Mouse (Mus musculus): Measurements from ENCODE around the gene Epb41l4b. TPM values are rescaled to one million over a fixed set of nuclear protein-coding genes. Genes with fewer than 3 reads are reported as not detected.
A peak's percentile ranks its signal among the peaks of the same experiment; 100 is the strongest.

The Epb41l4b gene
- polyA plus RNA-seq, 1 experiment from 2014 or later = 2.9 TPM

- peak; percentile 38 for DNase-seq (ENCODE audit: low spot score)
- ATAC-seq (ENCODE audit: insufficient number of reproducible peaks, low FRiP score, low TSS enrichment, low read depth) = no peak
- H3K4me3 ChIP-seq (ENCODE audit: low read depth, low read length) = no peak overlapping the region
- no peak overlapping the region for H3K4me2 ChIP-seq (ENCODE audit: low read depth, severe bottlenecking)
- no peaks in the 10 kb centered on the region for H3K9me3 ChIP-seq (ENCODE audit: control insufficient read depth, low read length)
- no peaks in the 10 kb centered on the region for H3K27me3 ChIP-seq (ENCODE audit: control insufficient read depth, insufficient read depth, low read length)
- WGBS = 41% methylated on average over 19 of the region's 19 CpGs
- H3K4me1 ChIP-seq (ENCODE audit: control insufficient read depth, insufficient read depth, low read length) = peaks cover 13% of the 10 kb centered on the region
- no peak overlapping the region for H3K27ac ChIP-seq (replicated peaks; ENCODE audit: low read depth, low read length)
- no peak overlapping the region for H3K9ac ChIP-seq (ENCODE audit: low read length)
- no peaks in the 10 kb centered on the region for H3K36me3 ChIP-seq (ENCODE audit: control insufficient read depth, insufficient read depth, low read length)
These were observed 28.3 kb downstream of the Epb41l4b start for GRCm38 (mm10) chr4:57114617-57115592.

GRCm38 (mm10) chr4:57113472-57114216 lies 29.6 kb downstream of the Epb41l4b start:
- H3K36me3 ChIP-seq (ENCODE audit: control insufficient read depth, insufficient read depth, low read length) = no peaks in the 10 kb centered on the region
- H3K4me2 ChIP-seq (ENCODE audit: low read depth, severe bottlenecking) = no peak overlapping the region
- H3K27ac ChIP-seq (replicated peaks; ENCODE audit: low read depth, low read length) = no peak overlapping the region
- WGBS = 56% methylated on average over 7 of the region's 7 CpGs
- H3K4me1 ChIP-seq (ENCODE audit: control insufficient read depth, insufficient read depth, low read length) = peaks cover 13% of the 10 kb centered on the region
- DNase-seq (ENCODE audit: low spot score) (no peak), ATAC-seq (ENCODE audit: insufficient number of reproducible peaks, low FRiP score, low TSS enrichment, low read depth) (no peak)
- H3K9me3 ChIP-seq (ENCODE audit: control insufficient read depth, low read length) = no peaks in the 10 kb centered on the region
- no peak overlapping the region for H3K9ac ChIP-seq (ENCODE audit: low read length)
- H3K4me3 ChIP-seq (ENCODE audit: low read depth, low read length) = no peak overlapping the region
- no peaks in the 10 kb centered on the region for H3K27me3 ChIP-seq (ENCODE audit: control insufficient read depth, insufficient read depth, low read length)

- no peak for DNase-seq (ENCODE audit: low spot score)
- WGBS = 86% methylated on average over 11 of the region's 11 CpGs
- H3K4me1 ChIP-seq (ENCODE audit: control insufficient read depth, insufficient read depth, low read length) = peaks cover 13% of the 10 kb centered on the region
- no peak overlapping the region for H3K9ac ChIP-seq (ENCODE audit: low read length)
- no peak overlapping the region for H3K4me2 ChIP-seq (ENCODE audit: low read depth, severe bottlenecking)
- no peaks in the 10 kb centered on the region for H3K36me3 ChIP-seq (ENCODE audit: control insufficient read depth, insufficient read depth, low read length)
- ATAC-seq (ENCODE audit: insufficient number of reproducible peaks, low FRiP score, low TSS enrichment, low read depth) = no peak
- no peak overlapping the region for H3K27ac ChIP-seq (replicated peaks; ENCODE audit: low read depth, low read length)
- no peaks in the 10 kb centered on the region for H3K9me3 ChIP-seq (ENCODE audit: control insufficient read depth, low read length)
- H3K4me3 ChIP-seq (ENCODE audit: low read depth, low read length) = no peak overlapping the region
- H3K27me3 ChIP-seq (ENCODE audit: control insufficient read depth, insufficient read depth, low read length) = no peaks in the 10 kb centered on the region
These were observed 31.2 kb downstream of the Epb41l4b start for GRCm38 (mm10) chr4:57111992-57112540.

GRCm38 (mm10) chr4:57111411-57111810 lies 31.8 kb downstream of the Epb41l4b start:
- H3K27me3 ChIP-seq (ENCODE audit: control insufficient read depth, insufficient read depth, low read length) = no peaks in the 10 kb centered on the region
- H3K27ac ChIP-seq (replicated peaks; ENCODE audit: low read depth, low read length) = no peak overlapping the region
- WGBS = 73% methylated on average over 4 of the region's 4 CpGs
- no peaks in the 10 kb centered on the region for H3K9me3 ChIP-seq (ENCODE audit: control insufficient read depth, low read length)
- no peak overlapping the region for H3K9ac ChIP-seq (ENCODE audit: low read length)
- H3K4me3 ChIP-seq (ENCODE audit: low read depth, low read length) = no peak overlapping the region
- no peak for ATAC-seq (ENCODE audit: insufficient number of reproducible peaks, low FRiP score, low TSS enrichment, low read depth)
- DNase-seq (ENCODE audit: low spot score) = no peak
- peaks cover 13% of the 10 kb centered on the region for H3K4me1 ChIP-seq (ENCODE audit: control insufficient read depth, insufficient read depth, low read length)
- H3K36me3 ChIP-seq (ENCODE audit: control insufficient read depth, insufficient read depth, low read length) = no peaks in the 10 kb centered on the region
- H3K4me2 ChIP-seq (ENCODE audit: low read depth, severe bottlenecking) = no peak overlapping the region

- Histone ChIP-seq H3K27ac (replicated peaks; ENCODE audit: low read depth, low read length) (no peak overlapping the region), H3K36me3 (ENCODE audit: control insufficient read depth, insufficient read depth, low read length) (no peaks in the 10 kb centered on the region), H3K9me3 (ENCODE audit: control insufficient read depth, low read length) (no peaks in the 10 kb centered on the region), H3K4me2 (ENCODE audit: low read depth, severe bottlenecking) (no peak overlapping the region), H3K27me3 (ENCODE audit: control insufficient read depth, insufficient read depth, low read length) (no peaks in the 10 kb centered on the region), H3K4me1 (ENCODE audit: control insufficient read depth, insufficient read depth, low read length) (peaks cover 4% of the 10 kb centered on the region), H3K4me3 (ENCODE audit: low read depth, low read length) (no peak overlapping the region), H3K9ac (ENCODE audit: low read length) (no peak overlapping the region)
- no peak for DNase-seq (ENCODE audit: low spot score)
- ATAC-seq (ENCODE audit: insufficient number of reproducible peaks, low FRiP score, low TSS enrichment, low read depth) = no peak
- 85% methylated on average over 4 of the region's 4 CpGs for WGBS
These were observed 33.7 kb downstream of the Epb41l4b start for GRCm38 (mm10) chr4:57109543-57109942.

GRCm38 (mm10) chr4:57105339-57105738 lies 37.9 kb downstream of the Epb41l4b start:
- H3K27me3 ChIP-seq (ENCODE audit: control insufficient read depth, insufficient read depth, low read length) = no peaks in the 10 kb centered on the region
- ATAC-seq (ENCODE audit: insufficient number of reproducible peaks, low FRiP score, low TSS enrichment, low read depth) = no peak
- no peak overlapping the region for H3K4me3 ChIP-seq (ENCODE audit: low read depth, low read length)
- H3K9me3 ChIP-seq (ENCODE audit: control insufficient read depth, low read length) = no peaks in the 10 kb centered on the region
- no peak overlapping the region for H3K27ac ChIP-seq (replicated peaks; ENCODE audit: low read depth, low read length)
- H3K4me1 ChIP-seq (ENCODE audit: control insufficient read depth, insufficient read depth, low read length) = no peaks in the 10 kb centered on the region
- 83% methylated on average over 6 of the region's 6 CpGs for WGBS
- no peak overlapping the region for H3K4me2 ChIP-seq (ENCODE audit: low read depth, severe bottlenecking)
- H3K36me3 ChIP-seq (ENCODE audit: control insufficient read depth, insufficient read depth, low read length) = no peaks in the 10 kb centered on the region
- no peak for DNase-seq (ENCODE audit: low spot score)
- no peak overlapping the region for H3K9ac ChIP-seq (ENCODE audit: low read length)

GRCm38 (mm10) chr4:57103830-57104229 lies 39.4 kb downstream of the Epb41l4b start:
- H3K27ac ChIP-seq (replicated peaks; ENCODE audit: low read depth, low read length) = no peak overlapping the region
- DNase-seq (ENCODE audit: low spot score) = no peak
- WGBS = 89% methylated on average over 5 of the region's 5 CpGs
- no peaks in the 10 kb centered on the region for H3K27me3 ChIP-seq (ENCODE audit: control insufficient read depth, insufficient read depth, low read length)
- no peaks in the 10 kb centered on the region for H3K9me3 ChIP-seq (ENCODE audit: control insufficient read depth, low read length)
- no peaks in the 10 kb centered on the region for H3K4me1 ChIP-seq (ENCODE audit: control insufficient read depth, insufficient read depth, low read length)
- H3K9ac ChIP-seq (ENCODE audit: low read length) = no peak overlapping the region
- no peak for ATAC-seq (ENCODE audit: insufficient number of reproducible peaks, low FRiP score, low TSS enrichment, low read depth)
- no peaks in the 10 kb centered on the region for H3K36me3 ChIP-seq (ENCODE audit: control insufficient read depth, insufficient read depth, low read length)
- H3K4me3 ChIP-seq (ENCODE audit: low read depth, low read length) = no peak overlapping the region
- no peak overlapping the region for H3K4me2 ChIP-seq (ENCODE audit: low read depth, severe bottlenecking)

- Histone ChIP-seq H3K4me1 (ENCODE audit: control insufficient read depth, insufficient read depth, low read length) (no peaks in the 10 kb centered on the region), H3K27ac (replicated peaks; ENCODE audit: low read depth, low read length) (no peak overlapping the region), H3K9me3 (ENCODE audit: control insufficient read depth, low read length) (no peaks in the 10 kb centered on the region), H3K4me2 (ENCODE audit: low read depth, severe bottlenecking) (no peak overlapping the region), H3K4me3 (ENCODE audit: low read depth, low read length) (no peak overlapping the region), H3K36me3 (ENCODE audit: control insufficient read depth, insufficient read depth, low read length) (no peaks in the 10 kb centered on the region), H3K9ac (ENCODE audit: low read length) (no peak overlapping the region), H3K27me3 (ENCODE audit: control insufficient read depth, insufficient read depth, low read length) (no peaks in the 10 kb centered on the region)
- no peak for DNase-seq (ENCODE audit: low spot score)
- ATAC-seq (ENCODE audit: insufficient number of reproducible peaks, low FRiP score, low TSS enrichment, low read depth) = no peak
- 85% methylated on average over 4 of the region's 4 CpGs for WGBS
These were observed 42.1 kb downstream of the Epb41l4b start for GRCm38 (mm10) chr4:57101095-57101494.

All from limb, embryonic 11.5 days (tissue).